Mouse (Mus musculus) CH12.LX (cell line): ENCODE measurements at regions not wholly inside any gene's neighbourhood (a gene's known extent, or its start where the extent isn't known, plus 50 kb on each side); places are given as distances from the start of the nearest gene placed in this dataset.

Source experiments
- CHD2 ChIP-seq: IDR thresholded peaks from 2 replicates; pipeline ENCODE4 v1.6.1; 2011; ENCODE audit warnings: low read length, improper control_type of control experiment
- CTCF ChIP-seq, 2 experiments: IDR thresholded peaks in 1 of 2; conservative IDR thresholded peaks in 1 of 2; 2 replicates each; pipeline ENCODE4 v1.5.1; 2011 to 2012; ENCODE audit warnings: low read depth in 2 of 2, low read length in 2 of 2, improper control_type of control experiment in 1 of 2, inconsistent platforms in 1 of 2, mild to moderate bottlenecking in 1 of 2, moderate library complexity in 1 of 2
- E2F4 ChIP-seq: IDR thresholded peaks from 2 replicates; pipeline ENCODE4 v1.6.1; 2011; ENCODE audit warnings: low read depth, low read length, improper control_type of control experiment; ENCODE audit not compliant: insufficient replicate concordance
- JUN ChIP-seq: IDR thresholded peaks from 2 replicates; pipeline ENCODE4 v1.6.1; 2011; ENCODE audit warnings: low read depth, mild to moderate bottlenecking, low read length, improper control_type of control experiment, moderate library complexity; ENCODE audit not compliant: insufficient read depth
- MAFK ChIP-seq: IDR thresholded peaks from 2 replicates; pipeline ENCODE4 v1.6.1; 2011; ENCODE audit warnings: low read length, improper control_type of control experiment; ENCODE audit not compliant: insufficient replicate concordance
- MAX ChIP-seq: IDR thresholded peaks from 2 replicates; pipeline ENCODE4 v1.6.1; 2011; ENCODE audit warnings: low read length, improper control_type of control experiment
- MXI1 ChIP-seq: IDR thresholded peaks from 2 replicates; pipeline ENCODE4 v1.6.1; 2011; ENCODE audit warnings: mild to moderate bottlenecking, low read depth, low read length, improper control_type of control experiment
- NRF1 ChIP-seq: IDR thresholded peaks from 2 replicates; pipeline ENCODE4 v1.6.1; 2014; ENCODE audit warnings: low read depth, mild to moderate bottlenecking, inconsistent platforms, low read length, improper control_type of control experiment, moderate library complexity
- POLR2A ChIP-seq: IDR thresholded peaks from 2 replicates; pipeline ENCODE4 v1.6.1; 2011; ENCODE audit warnings: low read depth, mild to moderate bottlenecking, improper control_type of control experiment, low read length
- SMC3 ChIP-seq: IDR thresholded peaks from 2 replicates; pipeline ENCODE4 v1.6.1; 2011; ENCODE audit warnings: low read depth, low read length, improper control_type of control experiment

DNA sequence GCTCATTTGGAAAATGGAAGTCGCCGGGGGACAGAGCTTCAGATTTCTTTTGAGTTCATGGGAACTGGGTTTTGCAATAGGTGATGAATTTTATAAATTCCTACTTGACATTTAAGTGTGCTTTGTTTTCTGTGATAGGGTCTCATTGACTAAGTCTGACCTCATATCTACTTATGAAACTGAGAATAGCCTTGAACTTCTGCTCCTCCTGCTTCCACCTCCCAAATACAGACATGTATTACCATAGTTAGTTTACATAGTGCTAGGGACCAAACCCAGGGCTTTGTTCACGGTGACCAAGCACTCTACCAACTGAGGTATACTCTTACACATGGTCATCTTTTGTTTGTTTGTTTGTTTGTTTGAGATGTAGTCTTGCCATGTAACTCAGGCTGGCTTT, 77.8 kb downstream of the Tmsb4x start:
- TF ChIP-seq CTCF (conservative IDR thresholded peaks at IDR 0.05 in 1 of 2, IDR thresholded peaks at IDR 0.05 in 1 of 2; ENCODE audit: low read depth in 2 of 2, low read length in 2 of 2): no peak
- TF ChIP-seq MAX: no peak
- no peak for TF ChIP-seq NRF1
- TF ChIP-seq MXI1: no peak
- TF ChIP-seq CHD2: no peak
- no peak for TF ChIP-seq MAFK
- TF ChIP-seq POLR2A: no peak
- no peak for TF ChIP-seq JUN
- TF ChIP-seq SMC3: no peak
- TF ChIP-seq E2F4: no peak
